Mouse (Mus musculus): ENCODE results near the gene Trappc2. TPM values are rescaled to one million over a fixed set of nuclear protein-coding genes. Genes with fewer than 3 reads are reported as not detected.
A peak's percentile ranks its signal among the peaks of the same experiment; 100 is the strongest.

Trappc2 gene
- not detected in 2 replicates for polyA plus RNA-seq (2012; ENCODE audit: insufficient read depth, insufficient read length, low replicate concordance, missing spikeins)

DNA sequence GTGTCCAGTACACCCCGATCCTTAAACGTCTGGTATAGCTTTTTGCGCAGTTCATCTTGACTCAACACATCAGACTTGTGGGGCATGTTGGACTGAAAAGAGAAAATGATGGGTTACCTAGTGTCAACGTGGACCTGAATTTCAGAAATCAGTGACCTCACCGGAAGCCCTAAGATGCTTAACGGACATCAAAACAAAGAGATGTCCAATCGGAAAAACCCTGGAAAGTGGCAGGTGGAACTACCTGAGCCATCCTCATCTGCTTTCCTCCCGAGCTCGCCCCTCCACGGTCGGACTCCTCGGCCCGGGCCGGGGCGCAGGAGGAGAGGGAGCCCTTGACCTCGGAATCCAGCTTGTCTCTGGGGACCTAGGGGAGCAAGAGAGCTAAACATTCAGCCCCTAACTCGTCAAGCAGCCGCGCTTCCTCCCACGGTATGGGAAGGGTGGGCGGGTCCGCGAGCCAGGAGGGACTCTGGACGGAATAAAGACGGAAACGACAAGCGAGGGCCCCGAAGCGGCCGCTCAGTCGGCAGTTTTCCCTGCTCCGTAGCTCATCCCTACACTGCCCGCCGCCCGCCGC lies at the start of gene Trappc2:
Gene Trappc2, plus strand, starts transcription at position 539 of the 580 bp plus-strand sequence.
- H3K4me1 ChIP-seq (ENCODE audit: control insufficient read depth, insufficient read depth, low read length) = no peaks in the 10 kb centered on the region
- TF ChIP-seq POLR2A (IDR thresholded peaks at IDR 0.05; ENCODE audit: insufficient read depth, low read depth, low read length) (no peak), CTCF (IDR thresholded peaks at IDR 0.05; ENCODE audit: insufficient read depth, low read depth, low read length) (no peak)
- 9% methylated on average over 35 of the region's 36 CpGs for WGBS

DNA sequence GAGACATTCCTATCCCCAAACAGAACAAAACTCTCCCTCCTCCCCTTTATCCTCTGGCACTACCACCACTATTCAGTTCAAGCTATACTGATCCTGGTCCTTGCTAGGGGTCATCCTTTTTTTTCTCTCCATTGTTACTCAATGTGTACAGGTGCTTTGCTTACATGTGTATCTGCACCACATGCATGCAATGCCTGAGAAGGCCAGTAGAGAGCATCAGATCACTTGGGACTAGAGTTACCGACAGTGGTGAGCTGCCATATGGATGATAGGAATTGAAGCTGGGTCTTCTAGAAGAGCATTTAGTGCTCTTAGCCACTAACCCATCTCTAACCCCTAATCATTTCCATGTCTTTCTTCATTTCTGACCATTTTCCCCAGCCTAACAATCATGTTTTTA lies 46.6 kb upstream of the Trappc2 start:
- Histone ChIP-seq H3K4me3 (ENCODE audit: insufficient read depth, low read depth, low read length) (no peak overlapping the region), H3K27ac (ENCODE audit: insufficient read depth, low read depth, low read length) (no peak overlapping the region), H3K4me1 (ENCODE audit: control insufficient read depth, insufficient read depth, low read length) (no peaks in the 10 kb centered on the region)
- TF ChIP-seq CTCF (IDR thresholded peaks at IDR 0.05; ENCODE audit: insufficient read depth, low read depth, low read length) = no peak
- WGBS = 96% methylated on average over 1 of the region's 1 CpGs

More for the DNA sequence above, at the start of gene Trappc2:
- H3K27ac ChIP-seq (ENCODE audit: insufficient read depth, low read depth, low read length) = peak within 1 kb of the TSS; percentile 5; the same call in 1 of the 2 replicates
- peak within 1 kb of the TSS; percentile 80 for H3K4me3 ChIP-seq (ENCODE audit: insufficient read depth, low read depth, low read length)

DNA sequence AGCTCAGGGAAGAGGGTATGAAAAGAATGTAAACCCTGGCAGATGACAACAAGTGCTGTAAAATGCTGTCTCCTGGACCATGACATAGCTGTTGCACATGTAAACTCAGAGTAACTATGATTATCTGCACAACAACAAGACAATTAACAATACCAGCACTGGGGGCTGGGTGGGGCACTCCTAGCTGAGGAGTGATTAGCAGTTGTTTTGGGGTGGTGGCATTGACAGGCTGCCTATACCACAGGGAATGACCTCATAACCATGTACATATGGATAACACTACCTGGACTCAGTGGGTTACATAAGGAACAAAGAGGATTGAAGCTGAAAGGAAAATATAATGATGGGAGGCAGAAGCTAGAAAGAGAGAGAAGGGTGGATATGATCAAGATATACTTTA lies 32.5 kb upstream of the Trappc2 start:
- no peaks in the 10 kb centered on the region for H3K4me1 ChIP-seq (ENCODE audit: control insufficient read depth, insufficient read depth, low read length)
- H3K4me3 ChIP-seq (ENCODE audit: insufficient read depth, low read depth, low read length) = no peak overlapping the region
- TF ChIP-seq CTCF (IDR thresholded peaks at IDR 0.05; ENCODE audit: insufficient read depth, low read depth, low read length) (no peak), POLR2A (IDR thresholded peaks at IDR 0.05; ENCODE audit: insufficient read depth, low read depth, low read length) (no peak)
- no peak overlapping the region for H3K27ac ChIP-seq (ENCODE audit: insufficient read depth, low read depth, low read length)

- 79% methylated on average over 6 of the region's 6 CpGs for WGBS
- Histone ChIP-seq H3K27ac (ENCODE audit: insufficient read depth, low read depth, low read length) (no peak overlapping the region), H3K4me3 (ENCODE audit: insufficient read depth, low read depth, low read length) (no peak overlapping the region)
Measured at GRCm38 (mm10) chrX:166416196-166416595, 24.2 kb upstream of the Trappc2 start.

GRCm38 (mm10) chrX:166434812-166435211 lies 5.6 kb upstream of the Trappc2 start:
- Histone ChIP-seq H3K4me1 (ENCODE audit: control insufficient read depth, insufficient read depth, low read length) (no peaks in the 10 kb centered on the region), H3K4me3 (ENCODE audit: insufficient read depth, low read depth, low read length) (no peak overlapping the region), H3K27ac (ENCODE audit: insufficient read depth, low read depth, low read length) (no peak overlapping the region)
- TF ChIP-seq POLR2A (IDR thresholded peaks at IDR 0.05; ENCODE audit: insufficient read depth, low read depth, low read length) (no peak), CTCF (IDR thresholded peaks at IDR 0.05; ENCODE audit: insufficient read depth, low read depth, low read length) (no peak)
- WGBS = 96% methylated on average over 2 of the region's 2 CpGs

More at GRCm38 (mm10) chrX:166416196-166416595, 24.2 kb upstream of the Trappc2 start:
- TF ChIP-seq CTCF (IDR thresholded peaks at IDR 0.05; ENCODE audit: insufficient read depth, low read depth, low read length) = no peak
- TF ChIP-seq POLR2A (IDR thresholded peaks at IDR 0.05; ENCODE audit: insufficient read depth, low read depth, low read length) = no peak
- H3K4me1 ChIP-seq (ENCODE audit: control insufficient read depth, insufficient read depth, low read length) = no peaks in the 10 kb centered on the region

GRCm38 (mm10) chrX:166440616-166441063 lies 266 bp downstream of the Trappc2 start, which contains the start of gene Ofd1:
Ofd1 (minus strand) TSS chrX:166440704.
- peak; percentile 79 for TF ChIP-seq POLR2A (IDR thresholded peaks at IDR 0.05; ENCODE audit: insufficient read depth, low read depth, low read length)
- no peak for TF ChIP-seq CTCF (IDR thresholded peaks at IDR 0.05; ENCODE audit: insufficient read depth, low read depth, low read length)

DNA sequence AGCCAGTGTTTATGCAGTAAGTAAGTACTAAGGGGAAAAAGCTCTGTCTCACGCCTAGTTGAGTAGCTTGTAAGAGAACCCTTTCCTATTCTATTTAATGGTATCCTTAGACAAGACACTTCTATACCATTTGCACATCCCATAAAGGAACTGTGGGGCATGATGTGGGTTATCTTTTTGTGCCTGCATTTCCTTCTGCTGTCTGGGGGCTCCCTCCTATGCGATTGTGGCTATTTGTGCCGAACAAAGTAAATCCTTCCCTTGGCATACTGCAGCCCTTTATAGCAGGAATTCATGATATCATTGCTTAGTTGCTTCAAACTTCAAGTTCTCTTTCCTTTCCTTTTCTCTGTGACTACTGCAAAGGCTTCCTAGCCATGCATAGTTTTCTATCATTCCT lies 4.2 kb downstream of the Trappc2 start:
- no peaks in the 10 kb centered on the region for H3K4me1 ChIP-seq (ENCODE audit: control insufficient read depth, insufficient read depth, low read length)
- no peak overlapping the region for H3K27ac ChIP-seq (ENCODE audit: insufficient read depth, low read depth, low read length)
- 81% methylated on average over 3 of the region's 3 CpGs for WGBS
- no peak for TF ChIP-seq CTCF (IDR thresholded peaks at IDR 0.05; ENCODE audit: insufficient read depth, low read depth, low read length)
- H3K4me3 ChIP-seq (ENCODE audit: insufficient read depth, low read depth, low read length) = no peak overlapping the region

More at GRCm38 (mm10) chrX:166440616-166441063, 266 bp downstream of the Trappc2 start, which contains the start of gene Ofd1:
- WGBS = 9% methylated on average over 44 of the region's 44 CpGs
- H3K4me3 ChIP-seq (ENCODE audit: insufficient read depth, low read depth, low read length) = peak within 1 kb of the TSS; percentile 80
- peak within 1 kb of the TSS; percentile 5; the same call in 1 of the 2 replicates for H3K27ac ChIP-seq (ENCODE audit: insufficient read depth, low read depth, low read length)
- H3K4me1 ChIP-seq (ENCODE audit: control insufficient read depth, insufficient read depth, low read length) = no peaks in the 10 kb centered on the region

DNA sequence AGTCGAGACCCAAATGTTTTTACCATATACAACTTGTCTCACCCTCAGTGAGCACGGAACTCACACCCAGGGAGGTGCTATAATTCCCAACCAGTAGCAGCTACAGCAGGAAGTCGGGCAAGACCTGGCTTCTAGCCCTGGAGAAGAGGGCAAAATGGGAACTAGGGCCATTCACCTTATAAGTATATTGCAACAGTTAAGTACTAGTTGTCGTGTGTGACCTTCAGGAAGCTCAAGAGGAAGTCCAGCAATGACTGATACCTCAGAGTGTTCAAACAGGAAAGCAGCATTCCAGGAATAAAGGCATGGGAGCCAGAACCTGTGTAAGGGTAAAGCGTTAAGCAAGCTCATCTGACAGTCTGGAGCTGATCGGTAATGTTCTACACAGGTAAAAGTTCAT lies 13.2 kb downstream of the Trappc2 start:
- Histone ChIP-seq H3K4me1 (ENCODE audit: control insufficient read depth, insufficient read depth, low read length) (no peaks in the 10 kb centered on the region), H3K4me3 (ENCODE audit: insufficient read depth, low read depth, low read length) (no peak overlapping the region), H3K27ac (ENCODE audit: insufficient read depth, low read depth, low read length) (no peak overlapping the region)
- 82% methylated on average over 6 of the region's 6 CpGs for WGBS
- TF ChIP-seq POLR2A (IDR thresholded peaks at IDR 0.05; ENCODE audit: insufficient read depth, low read depth, low read length) (no peak), CTCF (IDR thresholded peaks at IDR 0.05; ENCODE audit: insufficient read depth, low read depth, low read length) (no peak)

- no peaks in the 10 kb centered on the region for H3K4me1 ChIP-seq (ENCODE audit: control insufficient read depth, insufficient read depth, low read length)
- TF ChIP-seq CTCF (IDR thresholded peaks at IDR 0.05; ENCODE audit: insufficient read depth, low read depth, low read length) = no peak
- no peak for TF ChIP-seq POLR2A (IDR thresholded peaks at IDR 0.05; ENCODE audit: insufficient read depth, low read depth, low read length)
- no peak overlapping the region for H3K27ac ChIP-seq (ENCODE audit: insufficient read depth, low read depth, low read length)
- 77% methylated on average over 3 of the region's 3 CpGs for WGBS
- no peak overlapping the region for H3K4me3 ChIP-seq (ENCODE audit: insufficient read depth, low read depth, low read length)
Measured at GRCm38 (mm10) chrX:166454331-166454730, 14.0 kb downstream of the Trappc2 start.
